Mouse (Mus musculus) C2C12 (cell line): ENCODE measurements around the gene Slc12a7. TPM values are rescaled to one million over a fixed set of nuclear protein-coding genes. Genes with fewer than 3 reads are reported as not detected.

Source experiments
- H3K27me3 ChIP-seq: one replicate; pipeline ENCODE4 v1.6.1; 2011; ENCODE audit not compliant: control insufficient read depth, insufficient read depth, insufficient read length
- H3K36me3 ChIP-seq: one replicate; pipeline ENCODE4 v1.6.1; 2011; ENCODE audit not compliant: control insufficient read depth, insufficient read depth
- H3K4me3 ChIP-seq: one replicate; pipeline ENCODE4 v1.5.1; 2011; ENCODE audit warnings: mild to moderate bottlenecking, control low read depth; ENCODE audit not compliant: poor library complexity, insufficient read depth, severe bottlenecking
- H3K79me2 ChIP-seq: one replicate; pipeline ENCODE4 v1.6.1; 2011; ENCODE audit not compliant: control insufficient read depth, insufficient read depth
- H3K79me3 ChIP-seq: one replicate; pipeline ENCODE4 v1.6.1; 2011; ENCODE audit warnings: low read depth, control low read depth
- H3ac ChIP-seq: one replicate; pipeline ENCODE3; 2011; ENCODE audit warnings: low read depth; ENCODE audit not compliant: control insufficient read depth, insufficient read length
- CEBPB ChIP-seq: IDR thresholded peaks from one replicate; pipeline ENCODE4 v1.6.1; 2011; ENCODE audit warnings: low read depth, mild to moderate bottlenecking, control low read depth, moderate library complexity
- CTCF ChIP-seq: IDR thresholded peaks from one replicate; pipeline ENCODE4 v1.5.1; 2011; ENCODE audit not compliant: control insufficient read depth, insufficient read depth, insufficient read length
- FOSL1 ChIP-seq: IDR thresholded peaks from one replicate; pipeline ENCODE4 v1.8.0; 2011; ENCODE audit warnings: mild to moderate bottlenecking, low read length; ENCODE audit not compliant: poor library complexity, insufficient read depth, severe bottlenecking
- MAX ChIP-seq: IDR thresholded peaks from one replicate; pipeline ENCODE4 v1.6.1; 2011; ENCODE audit warnings: mild to moderate bottlenecking, control low read depth
- MYOD1 ChIP-seq: IDR thresholded peaks from one replicate; pipeline ENCODE4 v1.6.1; 2011; ENCODE audit warnings: low read depth; ENCODE audit not compliant: control insufficient read depth, insufficient read length
- MYOG ChIP-seq: IDR thresholded peaks from one replicate; pipeline ENCODE4 v1.6.1; 2011; ENCODE audit not compliant: control insufficient read depth, insufficient read length; ENCODE audit errors: extremely low read depth
- USF1 ChIP-seq: IDR thresholded peaks from one replicate; pipeline ENCODE4 v1.6.1; 2011; ENCODE audit warnings: low read depth, mild to moderate bottlenecking, control low read depth, moderate library complexity
- polyA plus RNA-seq: library from polyadenylated mRNA; unstranded; fragments of >200 nt; fragmentation: generic; extraction: Trizol; gene quantifications from one replicate; pipeline ENCODE4 v1.2.1, GENCODE M21; 2012; ENCODE audit warnings: missing spikeins

Slc12a7 gene
- polyA plus RNA-seq, 1 experiment: 28.7 TPM

- Histone ChIP-seq H3ac (no peak overlapping the region), H3K36me3 (no peaks in the 10 kb centered on the region), H3K79me3 (no peaks in the 10 kb centered on the region), H3K4me3 (no peak overlapping the region), H3K27me3 (peaks cover 10% of the 10 kb centered on the region), H3K79me2 (no peaks in the 10 kb centered on the region)
- TF ChIP-seq FOSL1: no peak
- TF ChIP-seq MYOG: no peak
- TF ChIP-seq MYOD1: no peak
- TF ChIP-seq CEBPB: no peak
- no peak for TF ChIP-seq USF1
- TF ChIP-seq CTCF: no peak
- TF ChIP-seq MAX: no peak
These were observed 10.8 kb downstream of the Slc12a7 start for GRCm38 (mm10) chr13:73743662-73744061.

GRCm38 (mm10) chr13:73748663-73749440 is 16.0 kb downstream of the Slc12a7 start:
- TF ChIP-seq FOSL1 (no peak), MYOG (no peak), CTCF (no peak), USF1 (no peak), MYOD1 (no peak), MAX (no peak), CEBPB (no peak)
- Histone ChIP-seq H3K79me2 (no peaks in the 10 kb centered on the region), H3K4me3 (no peak overlapping the region), H3K27me3 (no peaks in the 10 kb centered on the region), H3ac (no peak overlapping the region), H3K79me3 (no peaks in the 10 kb centered on the region), H3K36me3 (no peaks in the 10 kb centered on the region)

- no peaks in the 10 kb centered on the region for H3K36me3 ChIP-seq
- no peak overlapping the region for H3K4me3 ChIP-seq
- H3K79me2 ChIP-seq: no peaks in the 10 kb centered on the region
- H3K27me3 ChIP-seq: no peaks in the 10 kb centered on the region
- H3ac ChIP-seq: no peak overlapping the region
- H3K79me3 ChIP-seq: no peaks in the 10 kb centered on the region
- TF ChIP-seq CTCF (no peak), FOSL1 (no peak), MYOD1 (peak; percentile 27)
These were observed 17.5 kb downstream of the Slc12a7 start for GRCm38 (mm10) chr13:73750435-73750834.

- no peaks in the 10 kb centered on the region for H3K27me3 ChIP-seq
- H3K36me3 ChIP-seq: no peaks in the 10 kb centered on the region
- H3ac ChIP-seq: no peak overlapping the region
- H3K79me2 ChIP-seq: no peaks in the 10 kb centered on the region
- TF ChIP-seq FOSL1 (no peak), MYOD1 (no peak), MYOG (no peak), CEBPB (no peak), USF1 (no peak), CTCF (no peak)
- H3K79me3 ChIP-seq: no peaks in the 10 kb centered on the region
- H3K4me3 ChIP-seq: no peak overlapping the region
These were observed 18.4 kb downstream of the Slc12a7 start for GRCm38 (mm10) chr13:73751284-73751683.

- Histone ChIP-seq H3K36me3 (no peaks in the 10 kb centered on the region), H3ac (no peak overlapping the region), H3K79me2 (no peaks in the 10 kb centered on the region), H3K27me3 (no peaks in the 10 kb centered on the region), H3K79me3 (no peaks in the 10 kb centered on the region), H3K4me3 (no peak overlapping the region)
- TF ChIP-seq CTCF: no peak
- TF ChIP-seq MAX: no peak
- TF ChIP-seq FOSL1: no peak
- TF ChIP-seq MYOD1: no peak
- no peak for TF ChIP-seq MYOG
- TF ChIP-seq USF1: no peak
- TF ChIP-seq CEBPB: no peak
These were observed 22.9 kb downstream of the Slc12a7 start for GRCm38 (mm10) chr13:73755809-73756208.

- Histone ChIP-seq H3ac (no peak overlapping the region), H3K79me3 (no peaks in the 10 kb centered on the region), H3K4me3 (no peak overlapping the region), H3K79me2 (no peaks in the 10 kb centered on the region), H3K27me3 (no peaks in the 10 kb centered on the region), H3K36me3 (no peaks in the 10 kb centered on the region)
- no peak for TF ChIP-seq MYOD1
- no peak for TF ChIP-seq USF1
- no peak for TF ChIP-seq CEBPB
- TF ChIP-seq MYOG: no peak
- TF ChIP-seq MAX: no peak
- no peak for TF ChIP-seq CTCF
- TF ChIP-seq FOSL1: no peak
These were observed 24.0 kb downstream of the Slc12a7 start for GRCm38 (mm10) chr13:73756916-73757315.
